Mouse (Mus musculus): ENCODE measurements around the gene Ak9. TPM values are rescaled to one million over a fixed set of nuclear protein-coding genes. Genes with fewer than 3 reads are reported as not detected.

The Ak9 gene
- 0.14 and 0.26 TPM in 2 replicates for polyA plus RNA-seq (2016; fragmentation: Nextera tagmentation; extraction: Ambion mirVana)

- H3K27me3 ChIP-seq (replicated peaks), result no peaks in the 10 kb centered on the region
- peak; percentile 84 for ATAC-seq (ENCODE audit: insufficient number of reproducible peaks, low FRiP score)
- H3K4me2 ChIP-seq, result peak within 1 kb of the TSS; percentile 86
- no peaks in the 10 kb centered on the region for H3K36me3 ChIP-seq
- H3K27ac ChIP-seq (ENCODE audit: poor library complexity, severe bottlenecking), result peak within 1 kb of the TSS; percentile 83
- peak within 1 kb of the TSS; percentile 98 for H3K4me3 ChIP-seq
- H3K9me3 ChIP-seq (replicated peaks), result no peaks in the 10 kb centered on the region
- peaks cover 14% of the 10 kb centered on the region for H3K4me1 ChIP-seq (replicated peaks)
- WGBS, result under 1% methylated on average over 25 of the region's 25 CpGs
- peak within 1 kb of the TSS; percentile 88 for H3K9ac ChIP-seq
Measured at GRCm38 (mm10) chr10:41303639-41304444, at the start of gene Ak9. Ak9 (plus strand) TSS chr10:41303980.

- Histone ChIP-seq H3K36me3 (peaks cover 36% of the 10 kb centered on the region), H3K4me1 (replicated peaks) (peaks cover 15% of the 10 kb centered on the region), H3K4me2 (no peak overlapping the region), H3K9ac (0 out of 2 replicates have a peak overlapping the region, but pooled peaks have one; percentile 6), H3K9me3 (replicated peaks) (0 out of 2 replicates have a peak, but pooled peaks cover 6% of the 10 kb centered on the region), H3K27me3 (replicated peaks) (no peaks in the 10 kb centered on the region), H3K27ac (ENCODE audit: poor library complexity, severe bottlenecking) (no peak overlapping the region; the same call in 1 of the 2 replicates), H3K4me3 (no peak overlapping the region)
- WGBS, result 30% methylated on average over 8 of the region's 8 CpGs
- ATAC-seq (ENCODE audit: insufficient number of reproducible peaks, low FRiP score), result no peak
Measured at GRCm38 (mm10) chr10:41260243-41261006, 43.4 kb upstream of the Ak9 start.

GRCm38 (mm10) chr10:41261218-41261617 is 42.6 kb upstream of the Ak9 start:
- H3K27me3 ChIP-seq (replicated peaks), result no peaks in the 10 kb centered on the region
- 30% methylated on average over 1 of the region's 1 CpGs for WGBS
- H3K36me3 ChIP-seq, result peaks cover 28% of the 10 kb centered on the region
- peaks cover 15% of the 10 kb centered on the region for H3K4me1 ChIP-seq (replicated peaks)
- no peak overlapping the region for H3K4me3 ChIP-seq
- no peak overlapping the region for H3K4me2 ChIP-seq
- H3K9ac ChIP-seq, result no peak overlapping the region
- 0 out of 2 replicates have a peak, but pooled peaks cover 6% of the 10 kb centered on the region for H3K9me3 ChIP-seq (replicated peaks)
- ATAC-seq (ENCODE audit: insufficient number of reproducible peaks, low FRiP score), result no peak
- no peak overlapping the region for H3K27ac ChIP-seq (ENCODE audit: poor library complexity, severe bottlenecking)

GRCm38 (mm10) chr10:41261889-41262288 is 41.9 kb upstream of the Ak9 start:
- peaks cover 15% of the 10 kb centered on the region for H3K4me1 ChIP-seq (replicated peaks)
- H3K9me3 ChIP-seq (replicated peaks), result 0 out of 2 replicates have a peak, but pooled peaks cover 6% of the 10 kb centered on the region
- H3K9ac ChIP-seq, result no peak overlapping the region
- no peak for ATAC-seq (ENCODE audit: insufficient number of reproducible peaks, low FRiP score)
- H3K4me2 ChIP-seq, result no peak overlapping the region
- H3K36me3 ChIP-seq, result peaks cover 30% of the 10 kb centered on the region
- no peak overlapping the region for H3K27ac ChIP-seq (ENCODE audit: poor library complexity, severe bottlenecking)
- H3K4me3 ChIP-seq, result no peak overlapping the region
- no peaks in the 10 kb centered on the region for H3K27me3 ChIP-seq (replicated peaks)

- Histone ChIP-seq H3K9ac (no peak overlapping the region), H3K4me3 (no peak overlapping the region), H3K4me2 (no peak overlapping the region), H3K4me1 (replicated peaks) (no peaks in the 10 kb centered on the region), H3K36me3 (peaks cover 40% of the 10 kb centered on the region), H3K27ac (ENCODE audit: poor library complexity, severe bottlenecking) (no peak overlapping the region), H3K9me3 (replicated peaks) (no peaks in the 10 kb centered on the region), H3K27me3 (replicated peaks) (no peaks in the 10 kb centered on the region)
- ATAC-seq (ENCODE audit: insufficient number of reproducible peaks, low FRiP score), result no peak
- WGBS, result 49% methylated on average over 7 of the region's 7 CpGs
Measured at GRCm38 (mm10) chr10:41271860-41272259, 31.9 kb upstream of the Ak9 start.

GRCm38 (mm10) chr10:41274871-41275270 is 28.9 kb upstream of the Ak9 start:
- H3K27ac ChIP-seq (ENCODE audit: poor library complexity, severe bottlenecking), result no peak overlapping the region
- H3K4me1 ChIP-seq (replicated peaks), result no peaks in the 10 kb centered on the region
- no peak overlapping the region for H3K4me3 ChIP-seq
- ATAC-seq (ENCODE audit: insufficient number of reproducible peaks, low FRiP score), result no peak
- no peak overlapping the region for H3K4me2 ChIP-seq
- peaks cover 17% of the 10 kb centered on the region for H3K36me3 ChIP-seq
- no peaks in the 10 kb centered on the region for H3K9me3 ChIP-seq (replicated peaks)
- 85% methylated on average over 1 of the region's 1 CpGs for WGBS
- no peaks in the 10 kb centered on the region for H3K27me3 ChIP-seq (replicated peaks)
- H3K9ac ChIP-seq, result no peak overlapping the region

GRCm38 (mm10) chr10:41278808-41279207 is 25.0 kb upstream of the Ak9 start:
- H3K9ac ChIP-seq, result no peak overlapping the region
- H3K4me2 ChIP-seq, result no peak overlapping the region
- H3K27ac ChIP-seq (ENCODE audit: poor library complexity, severe bottlenecking), result no peak overlapping the region
- no peaks in the 10 kb centered on the region for H3K9me3 ChIP-seq (replicated peaks)
- H3K27me3 ChIP-seq (replicated peaks), result no peaks in the 10 kb centered on the region
- peaks cover 15% of the 10 kb centered on the region for H3K36me3 ChIP-seq
- H3K4me3 ChIP-seq, result no peak overlapping the region
- ATAC-seq (ENCODE audit: insufficient number of reproducible peaks, low FRiP score), result no peak
- 81% methylated on average over 1 of the region's 1 CpGs for WGBS
- no peaks in the 10 kb centered on the region for H3K4me1 ChIP-seq (replicated peaks)

- H3K4me1 ChIP-seq (replicated peaks), result no peaks in the 10 kb centered on the region
- no peaks in the 10 kb centered on the region for H3K9me3 ChIP-seq (replicated peaks)
- H3K36me3 ChIP-seq, result peaks cover 29% of the 10 kb centered on the region
- H3K9ac ChIP-seq, result no peak overlapping the region
- ATAC-seq (ENCODE audit: insufficient number of reproducible peaks, low FRiP score), result no peak
- H3K4me3 ChIP-seq, result no peak overlapping the region
- H3K27me3 ChIP-seq (replicated peaks), result no peaks in the 10 kb centered on the region
- 59% methylated on average over 6 of the region's 6 CpGs for WGBS
- H3K4me2 ChIP-seq, result no peak overlapping the region
- H3K27ac ChIP-seq (ENCODE audit: poor library complexity, severe bottlenecking), result no peak overlapping the region
Measured at GRCm38 (mm10) chr10:41280177-41280576, 23.6 kb upstream of the Ak9 start.

GRCm38 (mm10) chr10:41280796-41281195 is 23.0 kb upstream of the Ak9 start:
- Histone ChIP-seq H3K9me3 (replicated peaks) (no peaks in the 10 kb centered on the region), H3K27me3 (replicated peaks) (no peaks in the 10 kb centered on the region), H3K4me1 (replicated peaks) (no peaks in the 10 kb centered on the region), H3K4me3 (no peak overlapping the region), H3K36me3 (peaks cover 30% of the 10 kb centered on the region), H3K4me2 (no peak overlapping the region), H3K27ac (ENCODE audit: poor library complexity, severe bottlenecking) (no peak overlapping the region), H3K9ac (no peak overlapping the region)
- no peak for ATAC-seq (ENCODE audit: insufficient number of reproducible peaks, low FRiP score)
- WGBS, result 79% methylated on average over 2 of the region's 2 CpGs

- H3K27ac ChIP-seq (ENCODE audit: poor library complexity, severe bottlenecking), result no peak overlapping the region
- H3K4me3 ChIP-seq, result no peak overlapping the region
- no peaks in the 10 kb centered on the region for H3K4me1 ChIP-seq (replicated peaks)
- no peak for ATAC-seq (ENCODE audit: insufficient number of reproducible peaks, low FRiP score)
- H3K36me3 ChIP-seq, result peaks cover 22% of the 10 kb centered on the region
- no peaks in the 10 kb centered on the region for H3K9me3 ChIP-seq (replicated peaks)
- no peak overlapping the region for H3K9ac ChIP-seq
- H3K27me3 ChIP-seq (replicated peaks), result no peaks in the 10 kb centered on the region
- H3K4me2 ChIP-seq, result no peak overlapping the region
- 75% methylated on average over 2 of the region's 2 CpGs for WGBS
Measured at GRCm38 (mm10) chr10:41282086-41282485, 21.7 kb upstream of the Ak9 start.

GRCm38 (mm10) chr10:41287618-41288017 is 16.2 kb upstream of the Ak9 start:
- Histone ChIP-seq H3K27me3 (replicated peaks) (no peaks in the 10 kb centered on the region), H3K4me2 (no peak overlapping the region), H3K27ac (ENCODE audit: poor library complexity, severe bottlenecking) (no peak overlapping the region), H3K4me1 (replicated peaks) (peaks cover 17% of the 10 kb centered on the region), H3K9ac (no peak overlapping the region), H3K36me3 (peaks cover 21% of the 10 kb centered on the region), H3K9me3 (replicated peaks) (no peaks in the 10 kb centered on the region), H3K4me3 (no peak overlapping the region)
- no peak for ATAC-seq (ENCODE audit: insufficient number of reproducible peaks, low FRiP score)
- WGBS, result 90% methylated on average over 3 of the region's 3 CpGs
